Comparison of ENCODE assay signal across 25 mouse cellular contexts in the genomic region with DNA sequence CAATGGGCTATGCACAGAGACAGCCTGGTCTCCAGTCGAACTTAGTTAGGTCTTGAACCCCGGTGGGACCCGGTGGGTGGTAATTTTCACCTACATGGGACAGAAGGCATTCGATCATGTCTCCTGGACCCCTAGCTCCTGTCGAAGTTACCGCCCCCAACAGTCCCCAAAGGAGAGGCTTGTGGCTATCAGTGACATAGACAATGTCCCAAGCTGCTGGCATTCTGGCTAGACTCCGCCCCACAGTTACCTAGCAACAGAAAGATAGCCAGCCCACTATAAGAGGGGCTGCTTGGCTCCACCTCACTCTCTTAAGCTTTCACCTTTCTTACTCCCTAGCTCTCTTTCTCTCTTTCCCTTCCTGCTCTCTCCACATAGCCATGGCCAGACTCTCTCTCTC. TPM values are rescaled to one million over a fixed set of nuclear protein-coding genes. Genes with fewer than 3 reads are reported as not detected.
DNase-seq lines count a peak whose midpoint lies in the region; ATAC-seq and TF ChIP-seq lines count a peak whose summit lies in the region.
"Had no signal": no experiment of that assay in that cellular context is flagged by ENCODE, and none has a peak within 500 bp of the region (broad histone marks: within the 10 kb centered on the region; RNA-seq: fewer than 3 reads in every experiment).

No protein-coding gene starts in this region.

- no peak overlapping the region for H3K27ac ChIP-seq in cerebellum, adult 2 months (ENCODE audit: insufficient read depth, low read length)
- peak overlapping the region; percentile 85; the same call in 1 of the 2 replicates for H3K27ac ChIP-seq in testis, adult 2 months (ENCODE audit: control insufficient read depth, insufficient read depth, low read depth, low read length)
- H3K27ac ChIP-seq: embryonic facial prominence, embryonic 15.5 days; forebrain, embryonic 10.5 days; heart, adult 2 months; heart, embryonic 15.5 days; hindbrain, embryonic 10.5 days; hindbrain, embryonic 14.5 days; intestine, embryonic 15.5 days had no signal

- DNase-seq in cerebellum, adult 11 months: peak; percentile 8
- DNase-seq in cerebellum, postnatal 10 days: peak; percentile 11 to 24
- DNase-seq in cerebellum, adult 2 months: no peak
- DNase-seq in testis, postnatal 14 days (ENCODE audit: low spot score): no peak
- no peak for DNase-seq in left cerebral cortex, postnatal 14 days (ENCODE audit: low spot score in 2 of 2)
- no peak for DNase-seq in left cerebral cortex, postnatal 10 days (ENCODE audit: extremely low spot score in 1 of 2, low spot score in 2 of 2)
- DNase-seq: adrenal gland, adult 2 months; adrenal gland, postnatal 25 days; B cell, adult 2 months; embryo, embryonic 11 days; gastrocnemius, postnatal 10 days; heart, adult 2 months; heart, postnatal 14 days had no signal

- no peak for TF ChIP-seq CTCF in cerebellum, adult 2 months (IDR thresholded peaks at IDR 0.05; ENCODE audit: borderline replicate concordance, insufficient read depth, low read depth, low read length)
- TF ChIP-seq CTCF in testis, adult 2 months (IDR thresholded peaks at IDR 0.05; ENCODE audit: control insufficient read depth, insufficient read depth, insufficient replicate concordance, low read depth, low read length): no peak

- no peak for TF ChIP-seq POLR2A in cerebellum, adult 2 months (IDR thresholded peaks at IDR 0.05; ENCODE audit: borderline replicate concordance, insufficient read depth, low read length)
- TF ChIP-seq POLR2A in testis, adult 2 months (IDR thresholded peaks at IDR 0.05; ENCODE audit: control insufficient read depth, low read depth, low read length): peak; percentile 57; the same call in 1 of the 2 replicates

- no peaks in the 10 kb centered on the region for H3K27me3 ChIP-seq in cerebellum, adult 2 months (ENCODE audit: control insufficient read depth, insufficient read depth, low read length)
- no peaks in the 10 kb centered on the region for H3K27me3 ChIP-seq in testis, adult 2 months (ENCODE audit: control insufficient read depth, insufficient read depth, low read length)
- H3K27me3 ChIP-seq: embryonic facial prominence, embryonic 15.5 days; heart, embryonic 15.5 days; intestine, embryonic 15.5 days had no signal

- H3K4me1 ChIP-seq in cerebellum, adult 2 months (ENCODE audit: control insufficient read depth, insufficient read depth, low read length): no peaks in the 10 kb centered on the region
- H3K4me1 ChIP-seq in testis, adult 2 months (ENCODE audit: control insufficient read depth, insufficient read depth, low read length): peaks cover 2% of the 10 kb centered on the region; the same call in 1 of the 2 replicates

- intact Hi-C loops in left cerebral cortex, postnatal 14 days (cut with DNase I): no loop called here
- intact Hi-C loops in left cerebral cortex, postnatal 10 days (cut with DNase I): no loop called here

- ATAC-seq in cerebellum, adult (ENCODE audit: insufficient number of reproducible peaks, low FRiP score, low TSS enrichment): no peak
- ATAC-seq: CD4-positive, CD25-positive, alpha-beta regulatory T cell, adult 4 months; forebrain, embryonic 14.5 days; intestine, embryonic 15.5 days had no signal

- H3K4me3 ChIP-seq in cerebellum, adult 2 months (replicated peaks; ENCODE audit: insufficient read depth, low read depth, low read length): no peak overlapping the region
- H3K4me3 ChIP-seq in testis, adult 2 months (ENCODE audit: control insufficient read depth, low read depth, low read length): peak overlapping the region; percentile 71
- H3K4me3 ChIP-seq: embryonic facial prominence, embryonic 15.5 days; erythroblast, embryonic 14.5 days; forebrain, embryonic 10.5 days; heart, adult 2 months; heart, embryonic 15.5 days; hindbrain, embryonic 10.5 days; intestine, embryonic 15.5 days had no signal

- WGBS in cerebellum, adult 2 months: 60% methylated on average over 7 of the region's 7 CpGs

- no peaks in the 10 kb centered on the region for H3K36me3 ChIP-seq in testis, adult 2 months (ENCODE audit: control insufficient read depth, insufficient read depth, low read length)
- H3K36me3 ChIP-seq: embryonic facial prominence, embryonic 15.5 days; heart, embryonic 15.5 days had no signal

RNA-seq across cellular contexts. Expression of gene Zfp712, which starts 1.5 kb away (rescaled TPM):
- polyA plus RNA-seq in cerebellum, adult 2 months (2012; rRNA removed): 2.9 and 3.6 TPM in 2 replicates
- 0.65 and 1.2 TPM in 2 replicates for polyA plus RNA-seq in testis, adult 2 months (2012; rRNA removed)
- 1 to 10 TPM; 4.8 to 5.8 TPM for total RNA-seq in left cerebral cortex, postnatal 14 days (2021)
- total RNA-seq in left cerebral cortex, postnatal 10 days (2021): 1 to 10 TPM; 5.5 to 6.1 TPM
- polyA plus RNA-seq: erythroblast, embryonic 14.5 days had no signal

RNA-seq across cellular contexts. Expression of gene Zfp708, which starts 35.3 kb away (rescaled TPM):
- polyA plus RNA-seq in cerebellum, adult 2 months (2012; rRNA removed): 2.6 and 2.8 TPM in 2 replicates
- 0.05 and 0.16 TPM in 2 replicates for polyA plus RNA-seq in testis, adult 2 months (2012; rRNA removed)
- total RNA-seq in left cerebral cortex, postnatal 14 days (2021): 1 to 10 TPM; 2.3 to 2.5 TPM
- total RNA-seq in left cerebral cortex, postnatal 10 days (2021): 1 to 10 TPM; 3.0 TPM
- polyA plus RNA-seq: adrenal gland, adult 2 months; erythroblast, embryonic 14.5 days had no signal

RNA-seq across cellular contexts. Expression of gene Gm28557, which starts 46.0 kb away (rescaled TPM):
- 1.9 and 2.0 TPM in 2 replicates for polyA plus RNA-seq in cerebellum, adult 2 months (2012; rRNA removed)
- 0.71 and 0.72 TPM in 2 replicates for polyA plus RNA-seq in testis, adult 2 months (2012; rRNA removed)
- total RNA-seq in left cerebral cortex, postnatal 14 days (2021): 1 to 10 TPM; 1.6 to 2.2 TPM
- total RNA-seq in left cerebral cortex, postnatal 10 days (2021): 1 to 10 TPM; 1.2 to 1.7 TPM

RNA-seq across cellular contexts. Expression of gene Rslcan18, which starts 53.6 kb away (rescaled TPM):
- polyA plus RNA-seq in cerebellum, adult 2 months (2012; rRNA removed): 0.16 TPM in 2 replicates
- polyA plus RNA-seq in testis, adult 2 months (2012; rRNA removed): 0.06 and 0.11 TPM in 2 replicates
- under 1 TPM in 1 of 2 experiments, not detected in 1; 0.33 TPM for total RNA-seq in left cerebral cortex, postnatal 14 days (2021)
- not detected for total RNA-seq in left cerebral cortex, postnatal 10 days (2021)
- total RNA-seq: common myeloid progenitor, adult 5-6 weeks had no signal
- polyA plus RNA-seq: erythroblast, embryonic 14.5 days; forebrain, embryonic 14.5 days; hindbrain, embryonic 10.5 days; hindbrain, embryonic 14.5 days had no signal

RNA-seq across cellular contexts. Expression of gene Zfp759, which starts 59.0 kb away (rescaled TPM):
- polyA plus RNA-seq in cerebellum, adult 2 months (2012; rRNA removed): 2.6 and 3.2 TPM in 2 replicates
- polyA plus RNA-seq in testis, adult 2 months (2012; rRNA removed): 3.3 and 3.9 TPM in 2 replicates
- 10 to 100 TPM in 1 of 2 experiments, 1 to 10 TPM in 1; 8.8 to 10.5 TPM for total RNA-seq in left cerebral cortex, postnatal 14 days (2021)
- 10 to 100 TPM in 1 of 2 experiments, 1 to 10 TPM in 1; 9.2 to 11.4 TPM for total RNA-seq in left cerebral cortex, postnatal 10 days (2021)
- polyA plus RNA-seq: adrenal gland, adult 2 months; erythroblast, embryonic 14.5 days had no signal

Comparison
In these comparisons a context has a peak if more than half of its experiments do, and no peak if none do; other contexts are left out.
1. DNase-seq: peak in cerebellum, adult 11 months (single experiment) and cerebellum, postnatal 10 days (2 of 2); none in cerebellum, adult 2 months (0 of 2), testis, postnatal 14 days (single experiment), left cerebral cortex, postnatal 14 days (0 of 2) and left cerebral cortex, postnatal 10 days (0 of 2).